In genomic region chr19:53364551-53364950, GRCm38 (mm10) we compare ENCODE assay signal across 14 mouse cellular contexts. TPM values are rescaled to one million over a fixed set of nuclear protein-coding genes. Genes with fewer than 3 reads are reported as not detected.
A peak's percentile ranks its signal among the peaks of the same experiment; 100 is the strongest.
DNase-seq lines count a peak whose midpoint lies in the region; ATAC-seq and TF ChIP-seq lines count a peak whose summit lies in the region.
"Had no signal": no experiment of that assay in that cellular context is flagged by ENCODE, and none has a peak within 500 bp of the region (broad histone marks: within the 10 kb centered on the region; RNA-seq: fewer than 3 reads in every experiment).

No protein-coding gene starts in this region.

- TF ChIP-seq EP300 in lung, postnatal 0 days (IDR thresholded peaks at IDR 0.05): no peak

- no peak overlapping the region for H3K9ac ChIP-seq in hindbrain, postnatal 0 days (replicated peaks; ENCODE audit: low read length)
- no peak overlapping the region for H3K9ac ChIP-seq in hindbrain, embryonic 16.5 days (ENCODE audit: low read depth, low read length)
- no peak overlapping the region for H3K9ac ChIP-seq in lung, postnatal 0 days (replicated peaks; ENCODE audit: low read depth)
- H3K9ac ChIP-seq: liver, embryonic 13.5 days had no signal

- DNase-seq in heart, adult 11 months: peak; percentile 81
- no peak for DNase-seq in heart, postnatal 10 days
- no peak for DNase-seq in hindbrain, postnatal 0 days (ENCODE audit: low spot score)
- peak; percentile 46 for DNase-seq in lung, postnatal 0 days (ENCODE audit: low spot score)
- DNase-seq in lung, postnatal 25 days (ENCODE audit: low spot score): no peak
- DNase-seq in spleen, adult 12 weeks (ENCODE audit: low spot score): no peak
- DNase-seq: liver, embryonic 13.5 days; thymus, postnatal 4 days had no signal

- no peaks in the 10 kb centered on the region for H3K27me3 ChIP-seq in hindbrain, postnatal 0 days (ENCODE audit: insufficient read depth, low read length)
- no peaks in the 10 kb centered on the region for H3K27me3 ChIP-seq in hindbrain, embryonic 16.5 days (replicated peaks; ENCODE audit: control insufficient read depth, insufficient read depth, low read length)
- H3K27me3 ChIP-seq in lung, postnatal 0 days (replicated peaks; ENCODE audit: insufficient read depth, low read length): no peaks in the 10 kb centered on the region
- H3K27me3 ChIP-seq: liver, embryonic 13.5 days had no signal

- no peak overlapping the region for H3K4me3 ChIP-seq in hindbrain, postnatal 0 days (ENCODE audit: low read length)
- H3K4me3 ChIP-seq in hindbrain, embryonic 16.5 days (ENCODE audit: low read length): no peak overlapping the region
- no peak overlapping the region for H3K4me3 ChIP-seq in lung, postnatal 0 days (ENCODE audit: low read depth, low read length)
- H3K4me3 ChIP-seq: liver, embryonic 13.5 days had no signal

- H3K9me3 ChIP-seq in hindbrain, postnatal 0 days (ENCODE audit: low read length): no peaks in the 10 kb centered on the region
- no peaks in the 10 kb centered on the region for H3K9me3 ChIP-seq in hindbrain, embryonic 16.5 days (ENCODE audit: control insufficient read depth, low read length)
- no peaks in the 10 kb centered on the region for H3K9me3 ChIP-seq in lung, postnatal 0 days (ENCODE audit: low read length)
- H3K9me3 ChIP-seq: liver, embryonic 13.5 days had no signal

- no peaks in the 10 kb centered on the region for H3K36me3 ChIP-seq in hindbrain, postnatal 0 days (ENCODE audit: insufficient read depth, low read length)
- H3K36me3 ChIP-seq in hindbrain, embryonic 16.5 days (ENCODE audit: control insufficient read depth, insufficient read depth, low read length): no peaks in the 10 kb centered on the region
- no peaks in the 10 kb centered on the region for H3K36me3 ChIP-seq in lung, postnatal 0 days (ENCODE audit: insufficient read depth, low read length)
- H3K36me3 ChIP-seq: liver, embryonic 13.5 days had no signal

- H3K4me1 ChIP-seq in hindbrain, postnatal 0 days (ENCODE audit: insufficient read depth, low read length): 0 out of 2 replicates have a peak, but pooled peaks cover 9% of the 10 kb centered on the region
- H3K4me1 ChIP-seq in hindbrain, embryonic 16.5 days (ENCODE audit: control insufficient read depth, insufficient read depth, low read depth, low read length): peaks cover 23% of the 10 kb centered on the region
- peaks cover 12% of the 10 kb centered on the region; the same call in 1 of the 2 replicates for H3K4me1 ChIP-seq in lung, postnatal 0 days (ENCODE audit: insufficient read depth, low read depth, low read length)

- H3K27ac ChIP-seq in hindbrain, postnatal 0 days: peak overlapping the region; percentile 22; the same call in 1 of the 2 replicates
- no peak overlapping the region for H3K27ac ChIP-seq in hindbrain, embryonic 16.5 days (ENCODE audit: low read depth, low read length)
- H3K27ac ChIP-seq in lung, postnatal 0 days (ENCODE audit: low read length): no peak overlapping the region
- H3K27ac ChIP-seq: liver, embryonic 13.5 days had no signal

- intact Hi-C loops in heart, postnatal 10 days (cut with DNase I): no loop called here

- 34% methylated on average over 2 of the region's 2 CpGs for WGBS in hindbrain, postnatal 0 days
- WGBS in hindbrain, embryonic 16.5 days: 45% methylated on average over 2 of the region's 2 CpGs
- WGBS in lung, postnatal 0 days: 32% methylated on average over 2 of the region's 2 CpGs

- ATAC-seq in hindbrain, postnatal 0 days: no peak
- ATAC-seq in hindbrain, embryonic 16.5 days: no peak
- ATAC-seq in lung, postnatal 0 days: no peak

- no peak for TF ChIP-seq CTCF in hindbrain, postnatal 0 days (IDR thresholded peaks at IDR 0.05; ENCODE audit: low read depth)
- no peak for TF ChIP-seq CTCF in lung, postnatal 0 days (IDR thresholded peaks at IDR 0.05)

- H3K4me2 ChIP-seq in hindbrain, postnatal 0 days (ENCODE audit: low read depth, low read length): no peak overlapping the region
- no peak overlapping the region for H3K4me2 ChIP-seq in hindbrain, embryonic 16.5 days (ENCODE audit: low read length)
- no peak overlapping the region for H3K4me2 ChIP-seq in lung, postnatal 0 days (replicated peaks; ENCODE audit: low read depth, low read length)

RNA-seq across cellular contexts. Expression of gene Gm10197, which starts 7.0 kb away (rescaled TPM):
- not detected for total RNA-seq in heart, postnatal 10 days (2021)
- total RNA-seq in hindbrain, postnatal 0 days (2014; rRNA removed): not detected in 2 replicates
- not detected in 2 replicates for polyA plus RNA-seq in hindbrain, postnatal 0 days (2015; fragmentation: Nextera tagmentation; extraction: Ambion mirVana)
- not detected in 2 replicates for polyA plus RNA-seq in hindbrain, embryonic 16.5 days (2015; fragmentation: Nextera tagmentation; extraction: Ambion mirVana)
- polyA plus RNA-seq in lung, postnatal 0 days (2015; fragmentation: Nextera tagmentation; extraction: Ambion mirVana): 2.2 TPM in 1 of 2 replicates, not detected in the other
- total RNA-seq: granulocyte monocyte progenitor cell, adult 5-6 weeks; layer of hippocampus, postnatal 25 days; left cerebral cortex, postnatal 36 days had no signal
- polyA plus RNA-seq: C2C12; embryonic facial prominence, embryonic 11.5 days; liver, embryonic 13.5 days had no signal

RNA-seq across cellular contexts. Expression of gene Smndc1, which starts 25.8 kb away (rescaled TPM):
- total RNA-seq in heart, postnatal 10 days (2021): 10 to 100 TPM; 37.3 to 39.5 TPM
- total RNA-seq in hindbrain, postnatal 0 days (2014; rRNA removed): 9.7 and 14.7 TPM in 2 replicates
- polyA plus RNA-seq in hindbrain, postnatal 0 days (2015; fragmentation: Nextera tagmentation; extraction: Ambion mirVana): 34.4 and 35.3 TPM in 2 replicates
- polyA plus RNA-seq in hindbrain, embryonic 16.5 days (2015; fragmentation: Nextera tagmentation; extraction: Ambion mirVana): 26.9 and 29.8 TPM in 2 replicates
- 35.8 and 40.0 TPM in 2 replicates for polyA plus RNA-seq in lung, postnatal 0 days (2015; fragmentation: Nextera tagmentation; extraction: Ambion mirVana)

RNA-seq across cellular contexts. Expression of gene Mxi1, which starts 54.2 kb away (rescaled TPM):
- total RNA-seq in heart, postnatal 10 days (2021): 10 to 100 TPM; 36.3 to 39.9 TPM
- 41.9 and 44.5 TPM in 2 replicates for total RNA-seq in hindbrain, postnatal 0 days (2014; rRNA removed)
- 47.7 and 51.5 TPM in 2 replicates for polyA plus RNA-seq in hindbrain, postnatal 0 days (2015; fragmentation: Nextera tagmentation; extraction: Ambion mirVana)
- 18.9 and 27.8 TPM in 2 replicates for polyA plus RNA-seq in hindbrain, embryonic 16.5 days (2015; fragmentation: Nextera tagmentation; extraction: Ambion mirVana)
- 40.4 and 43.0 TPM in 2 replicates for polyA plus RNA-seq in lung, postnatal 0 days (2015; fragmentation: Nextera tagmentation; extraction: Ambion mirVana)

Comparison
In these comparisons a context has a peak if more than half of its experiments do, and no peak if none do; other contexts are left out.
1. DNase-seq: peak in heart, adult 11 months (single experiment) and lung, postnatal 0 days (single experiment); none in heart, postnatal 10 days (0 of 2), hindbrain, postnatal 0 days (single experiment), lung, postnatal 25 days (single experiment) and spleen, adult 12 weeks (single experiment).